Mouse (Mus musculus): ENCODE results near the gene Crtam.

Gene Crtam

GRCm38 (mm10) chr9:41007785-41008184, 3.4 kb upstream of the Crtam start:
- DNase-seq (ENCODE audit: low spot score in 2 of 2) = no peak

GRCm38 (mm10) chr9:40997116-40997779, 7.2 kb downstream of the Crtam start:
- no peak for DNase-seq (ENCODE audit: low spot score in 2 of 2)

DNA sequence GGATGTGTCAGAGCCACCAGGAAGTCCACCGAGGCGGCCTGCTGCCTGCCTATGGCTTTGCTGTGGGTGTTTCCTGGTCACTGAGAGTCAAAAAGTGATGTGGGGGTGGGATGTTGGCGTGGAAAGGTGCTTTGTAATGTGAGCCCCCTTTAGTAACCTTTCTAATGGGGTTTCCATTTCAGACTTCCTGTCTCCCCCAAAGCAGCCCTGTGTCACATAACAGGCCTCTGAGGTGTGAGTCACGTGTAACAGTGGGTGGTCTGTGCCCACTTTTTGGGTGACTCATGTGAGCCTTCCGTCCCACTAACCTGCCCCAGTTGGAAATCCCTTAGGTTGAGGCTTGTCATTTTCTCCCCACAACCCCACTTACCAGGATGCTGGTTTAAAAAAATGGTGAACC, 10.4 kb downstream of the Crtam start:
- DNase-seq (ENCODE audit: low spot score in 2 of 2) = no peak

DNA sequence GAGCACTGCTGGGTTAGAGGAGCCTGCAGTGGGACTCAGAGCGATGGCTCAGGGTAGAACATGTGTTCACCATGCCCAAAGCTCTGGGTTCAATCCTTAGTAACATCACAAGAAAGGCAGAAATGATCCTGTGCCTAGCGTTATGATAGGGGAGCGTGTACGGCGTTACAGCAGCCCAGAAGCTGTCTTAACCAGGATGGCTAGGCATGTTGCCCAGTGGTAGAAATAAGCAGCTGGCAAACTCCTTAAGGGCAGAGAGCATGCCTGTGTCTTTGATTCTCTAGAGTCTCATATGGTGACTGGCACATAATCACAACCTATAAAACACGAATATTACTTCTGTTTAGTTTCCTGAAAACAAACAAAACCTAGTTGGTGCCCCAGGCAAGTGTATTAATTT, 12.9 kb downstream of the Crtam start:
- DNase-seq (ENCODE audit: low spot score in 2 of 2) = no peak

GRCm38 (mm10) chr9:40989940-40990588, 14.4 kb downstream of the Crtam start:
- DNase-seq (ENCODE audit: low spot score in 2 of 2) = peak; percentile 60 to 71

DNA sequence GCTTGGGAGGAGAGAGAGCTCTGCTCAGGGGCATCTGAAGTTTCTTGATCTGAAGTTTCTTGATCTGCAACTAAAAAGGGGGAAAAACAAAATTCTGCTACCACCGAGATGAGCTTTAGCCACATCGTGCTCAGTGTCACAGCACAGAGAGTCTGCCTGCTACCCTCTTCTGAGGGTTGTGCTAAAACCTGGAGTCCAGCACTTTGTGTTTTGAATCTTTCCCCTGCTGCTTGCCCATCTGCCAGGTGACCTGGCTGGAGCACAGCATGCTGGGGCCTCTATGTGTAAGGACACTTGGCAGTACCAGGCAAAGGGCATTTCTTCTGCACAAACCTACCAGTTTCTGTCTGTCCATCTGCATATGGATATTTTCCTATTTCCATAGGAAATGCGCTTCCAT, 20.1 kb downstream of the Crtam start:
- DNase-seq (ENCODE audit: low spot score in 2 of 2) = no peak

DNA sequence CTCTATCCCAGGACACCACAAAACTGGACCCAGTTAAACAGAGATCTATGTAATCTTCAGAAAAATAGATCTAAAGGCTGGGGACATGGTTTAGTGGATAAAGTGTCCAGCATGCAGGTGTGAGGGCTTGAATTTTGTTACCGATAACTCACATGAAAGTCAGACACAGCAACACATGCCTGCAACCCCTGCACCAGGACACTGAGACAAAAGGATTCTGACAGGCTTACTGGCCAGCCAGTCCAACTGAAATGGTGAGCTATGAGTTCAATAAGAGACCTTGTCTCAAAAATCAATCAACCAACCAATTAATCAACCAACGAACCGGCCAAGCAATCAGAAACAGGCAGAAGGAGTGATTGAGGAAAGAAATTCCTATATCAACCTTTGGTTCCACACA, 20.7 kb downstream of the Crtam start:
- DNase-seq (ENCODE audit: low spot score in 2 of 2) = no peak

- peak in 1 of 2 experiments; percentile 36 for DNase-seq (ENCODE audit: low spot score in 2 of 2)
These were observed 21.9 kb downstream of the Crtam start for GRCm38 (mm10) chr9:40982480-40982879.

GRCm38 (mm10) chr9:40974042-40974801, 30.2 kb downstream of the Crtam start:
- DNase-seq (ENCODE audit: low spot score in 2 of 2) = peak in 1 of 2 experiments; percentile 23

DNA sequence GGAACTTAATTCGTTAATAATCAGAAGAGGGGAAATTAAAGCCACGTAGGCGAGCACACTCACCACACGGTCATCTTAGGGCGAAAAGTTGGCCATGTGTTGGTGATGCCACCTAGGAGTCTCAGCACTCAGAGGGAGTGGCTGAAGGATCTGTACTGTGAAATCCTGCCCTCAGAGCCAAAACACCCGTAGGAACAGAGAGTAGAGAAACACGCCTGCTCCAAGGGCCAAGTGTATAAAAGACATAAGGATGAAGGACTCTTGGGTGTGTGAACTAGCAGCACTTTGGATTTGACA, 40.1 kb downstream of the Crtam start:
- no peak for DNase-seq (ENCODE audit: low spot score in 2 of 2)

DNA sequence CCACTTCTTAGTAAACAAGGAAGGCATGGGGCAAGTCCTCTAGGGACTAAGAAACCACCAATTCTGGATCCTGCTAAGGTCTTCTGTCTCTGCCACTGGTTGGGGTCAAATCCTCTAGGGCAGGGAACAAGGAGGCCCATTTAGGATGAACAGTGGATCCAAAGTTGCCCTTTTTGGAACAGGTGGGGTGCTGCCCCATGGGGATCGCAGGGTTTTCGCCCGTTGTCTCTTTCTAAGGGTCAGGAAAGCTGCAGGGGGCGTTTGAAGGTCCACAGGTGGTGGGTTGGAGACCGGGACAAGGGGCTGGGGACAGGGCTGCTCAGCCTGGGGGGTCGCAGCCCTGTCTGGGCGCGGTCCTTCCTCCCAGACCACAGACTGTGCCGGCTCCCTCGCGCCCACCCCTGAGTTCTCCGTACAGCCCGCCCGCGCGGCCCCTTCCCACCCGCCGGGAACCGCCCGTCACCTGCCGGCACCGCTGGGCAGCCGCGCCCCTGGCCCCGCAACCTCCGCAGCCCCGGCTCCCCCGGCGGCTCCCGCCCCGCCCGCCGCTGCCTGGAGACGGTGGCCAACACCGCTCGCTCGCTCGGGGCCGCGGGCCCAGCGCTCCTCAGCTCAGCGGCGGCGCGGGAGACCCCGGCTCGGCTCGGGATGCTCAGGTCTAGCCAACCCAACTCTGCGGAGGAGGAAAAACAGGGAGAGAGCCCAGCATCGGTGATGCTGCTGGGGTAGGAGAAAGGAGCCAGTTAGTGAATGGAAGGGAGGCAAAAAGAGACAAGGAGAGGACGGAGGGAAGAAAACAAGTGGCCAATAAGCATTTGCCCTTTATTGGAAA, 40.6 kb downstream of the Crtam start, which contains the start of gene Jhy:
Gene Jhy, minus strand, starts transcription at position 533 of the 832 bp plus-strand sequence.
- no peak for DNase-seq (ENCODE audit: low spot score in 2 of 2)

GRCm38 (mm10) chr9:40961401-40961800, 43.0 kb downstream of the Crtam start:
- no peak for DNase-seq (ENCODE audit: low spot score in 2 of 2)

GRCm38 (mm10) chr9:40949039-40949615, 55.3 kb downstream of the Crtam start:
- DNase-seq (ENCODE audit: low spot score in 2 of 2) = no peak

- no peak for DNase-seq (ENCODE audit: low spot score in 2 of 2)
These were observed 56.0 kb downstream of the Crtam start for GRCm38 (mm10) chr9:40948473-40948872.

- no peak for DNase-seq (ENCODE audit: low spot score in 2 of 2)
These were observed 57.3 kb downstream of the Crtam start for GRCm38 (mm10) chr9:40947131-40947530.

- no peak for DNase-seq (ENCODE audit: low spot score in 2 of 2)
These were observed 67.0 kb downstream of the Crtam start for GRCm38 (mm10) chr9:40937425-40937824.

GRCm38 (mm10) chr9:40933323-40933722, 71.1 kb downstream of the Crtam start:
- no peak for DNase-seq (ENCODE audit: low spot score in 2 of 2)

DNA sequence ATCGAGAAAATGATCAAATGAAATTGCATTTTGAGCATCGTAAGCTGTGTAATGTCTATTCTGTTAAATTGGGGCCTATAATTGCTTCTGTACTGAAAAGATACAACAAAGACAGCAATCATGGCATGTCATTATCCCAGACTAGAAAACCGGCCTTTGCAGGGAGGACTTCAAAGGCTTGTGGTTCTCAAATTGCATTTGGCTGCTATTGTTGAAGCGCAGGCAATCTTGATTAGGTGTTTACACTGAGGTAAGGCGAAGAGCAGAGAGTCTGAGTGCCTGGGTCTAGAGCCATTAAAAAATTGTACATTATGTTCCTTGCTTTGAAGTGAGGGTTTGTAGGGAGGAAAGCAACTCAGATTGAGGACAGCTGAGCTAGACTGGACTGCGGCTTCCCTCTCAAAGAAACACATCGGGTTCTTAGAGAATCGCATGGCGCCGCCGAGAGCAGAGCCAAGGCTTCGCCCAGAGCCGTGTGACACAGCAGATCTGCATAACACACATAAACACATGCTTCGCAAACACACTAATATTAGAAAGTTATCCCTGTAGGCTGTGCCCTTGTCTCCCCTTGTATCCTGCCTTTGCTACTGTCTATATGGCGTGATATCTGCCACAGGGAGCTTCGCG, 77.0 kb downstream of the Crtam start:
- DNase-seq (ENCODE audit: low spot score in 2 of 2) = no peak
